Comparison of ENCODE assay signal across 8 mouse cellular contexts in the genomic region with DNA sequence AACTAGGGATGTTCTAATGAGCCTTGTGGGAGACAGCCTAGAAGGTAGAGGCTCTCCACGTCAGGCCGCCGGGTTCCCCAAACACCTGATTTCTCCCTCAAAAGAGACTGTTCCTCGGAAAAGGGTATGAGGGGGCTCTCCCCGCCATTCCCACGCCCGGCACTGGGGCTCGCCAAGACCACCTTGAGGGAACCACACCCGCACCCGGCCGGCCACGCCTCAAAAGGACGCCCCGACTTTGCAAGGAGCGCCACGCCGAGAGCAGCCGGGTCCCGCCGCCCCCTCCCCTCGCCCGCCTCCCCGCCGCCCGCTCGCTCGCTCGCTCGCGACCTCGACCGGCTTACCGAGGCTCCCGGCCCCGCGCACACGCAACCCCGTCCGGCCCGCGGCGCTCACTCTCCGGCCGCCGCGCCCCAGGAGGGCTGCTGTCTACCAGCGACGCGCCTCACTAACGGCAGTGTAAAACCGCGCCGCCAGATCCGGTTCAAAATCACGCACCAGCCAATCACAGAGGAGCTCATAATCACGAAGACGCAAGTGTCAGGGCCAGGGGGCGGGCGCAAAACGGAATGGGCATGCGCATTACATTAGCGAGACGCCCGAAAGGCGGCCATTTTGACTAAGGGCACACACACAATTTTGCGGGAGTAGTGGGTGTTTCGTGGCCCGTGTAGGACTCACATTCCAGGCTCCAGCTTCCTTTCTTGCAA. TPM values are rescaled to one million over a fixed set of nuclear protein-coding genes. Genes with fewer than 3 reads are reported as not detected.
DNase-seq lines count a peak whose midpoint lies in the region; ATAC-seq lines count a peak whose summit lies in the region.

Gene Racgap1, minus strand, starts transcription at position 494 of the 710 bp plus-strand sequence.

- H3K4me2 ChIP-seq in heart, embryonic 14.5 days (ENCODE audit: low read length) = peak within 1 kb of the TSS; percentile 79
- peak within 1 kb of the TSS; percentile 81 for H3K4me2 ChIP-seq in liver, embryonic 13.5 days
- peak within 1 kb of the TSS; percentile 72 for H3K4me2 ChIP-seq in stomach, embryonic 16.5 days (ENCODE audit: low read depth, low read length)

- under 1% methylated on average over 65 of the region's 68 CpGs for WGBS in heart, embryonic 14.5 days
- under 1% methylated on average over 62 of the region's 68 CpGs for WGBS in liver, embryonic 13.5 days (ENCODE audit: insufficient replicate concordance)
- under 1% methylated on average over 66 of the region's 68 CpGs for WGBS in stomach, embryonic 16.5 days

- peak; percentile 99 for ATAC-seq in CD4-positive, CD25-positive, alpha-beta regulatory T cell, adult 4 months
- ATAC-seq in heart, embryonic 14.5 days (ENCODE audit: insufficient number of reproducible peaks, insufficient read depth, low FRiP score, low read depth) = peak; percentile 93
- ATAC-seq in liver, embryonic 13.5 days (ENCODE audit: low read depth) = peak; percentile 97
- ATAC-seq in stomach, embryonic 16.5 days (ENCODE audit: insufficient read depth, low FRiP score) = peak; percentile 96

- H3K36me3 ChIP-seq in heart, embryonic 14.5 days (ENCODE audit: control insufficient read depth, insufficient read depth, low read length) = no peaks in the 10 kb centered on the region
- H3K36me3 ChIP-seq in liver, embryonic 13.5 days = 0 out of 2 replicates have a peak, but pooled peaks cover 2% of the 10 kb centered on the region
- H3K36me3 ChIP-seq in stomach, embryonic 16.5 days (ENCODE audit: control insufficient read depth, insufficient read depth, low read length) = no peaks in the 10 kb centered on the region

- H3K4me3 ChIP-seq in heart, embryonic 14.5 days (ENCODE audit: control insufficient read depth in 1 of 2, insufficient read depth in 1 of 2, low read depth in 1 of 2, low read length in 2 of 2) = peak within 1 kb of the TSS; percentile 85 to 90
- peak within 1 kb of the TSS; percentile 95 for H3K4me3 ChIP-seq in liver, embryonic 13.5 days (replicated peaks)
- H3K4me3 ChIP-seq in stomach, embryonic 16.5 days (replicated peaks; ENCODE audit: low read length) = peak within 1 kb of the TSS; percentile 90

- H3K27me3 ChIP-seq in heart, embryonic 14.5 days (ENCODE audit: control insufficient read depth, insufficient read depth, low read length) = peaks cover 21% of the 10 kb centered on the region
- H3K27me3 ChIP-seq in liver, embryonic 13.5 days = peaks cover 40% of the 10 kb centered on the region
- H3K27me3 ChIP-seq in stomach, embryonic 16.5 days (ENCODE audit: control insufficient read depth, insufficient read depth, low read length) = peaks cover 20% of the 10 kb centered on the region

- DNase-seq in c-Kit-negative CD71-positive TER-119-positive erythroid progenitor cells, embryonic 14.5 days (ENCODE audit: low read depth, low spot score) = peak; percentile 98
- peak; percentile 84 for DNase-seq in fibroblast of lung, adult 2 months (ENCODE audit: low read depth)
- DNase-seq in kidney, postnatal 14 days = peak; percentile 98
- peak; percentile 96 for DNase-seq in liver, embryonic 13.5 days
- DNase-seq in neural tube, embryonic 10.5 days (ENCODE audit: extremely low spot score, low spot score) = peak; percentile 94

- H3K9me3 ChIP-seq in heart, embryonic 14.5 days (ENCODE audit: control insufficient read depth, low read length) = no peaks in the 10 kb centered on the region
- H3K9me3 ChIP-seq in liver, embryonic 13.5 days (replicated peaks) = no peaks in the 10 kb centered on the region
- H3K9me3 ChIP-seq in stomach, embryonic 16.5 days (replicated peaks; ENCODE audit: control insufficient read depth, low read length) = no peaks in the 10 kb centered on the region

- H3K9ac ChIP-seq in heart, embryonic 14.5 days (ENCODE audit: low read length) = peak within 1 kb of the TSS; percentile 94
- H3K9ac ChIP-seq in liver, embryonic 13.5 days = peak within 1 kb of the TSS; percentile 96
- H3K9ac ChIP-seq in stomach, embryonic 16.5 days (ENCODE audit: low read length) = peak within 1 kb of the TSS; percentile 90

- peaks cover 12 to 46% of the 10 kb centered on the region in 2 experiments for H3K4me1 ChIP-seq in heart, embryonic 14.5 days (ENCODE audit: control insufficient read depth in 2 of 2, insufficient read depth in 2 of 2, low read length in 2 of 2)
- peaks cover 72% of the 10 kb centered on the region for H3K4me1 ChIP-seq in liver, embryonic 13.5 days (replicated peaks)
- H3K4me1 ChIP-seq in stomach, embryonic 16.5 days (ENCODE audit: control insufficient read depth, insufficient read depth, low read length) = peaks cover 52% of the 10 kb centered on the region

- peak within 1 kb of the TSS in 1 of 2 experiments; percentile 57; a peak in 2 of 4 replicates for H3K27ac ChIP-seq in heart, embryonic 14.5 days (replicated peaks in 1 of 2; ENCODE audit: control insufficient read depth in 1 of 2, insufficient read depth in 1 of 2, low read depth in 2 of 2, low read length in 2 of 2)
- H3K27ac ChIP-seq in liver, embryonic 13.5 days = peak within 1 kb of the TSS; percentile 80
- H3K27ac ChIP-seq in stomach, embryonic 16.5 days (ENCODE audit: low read length) = peak within 1 kb of the TSS; percentile 59; the same call in 1 of the 2 replicates

RNA-seq across cellular contexts. Expression of gene Racgap1, which starts in this region (rescaled TPM):
- polyA plus RNA-seq in CD4-positive, CD25-positive, alpha-beta regulatory T cell, adult 4 months (2017; shearing (Covaris generic)) = 10 to 100 TPM; 17.6 to 18.2 TPM
- polyA plus RNA-seq in heart, embryonic 14.5 days (2014; fragmentation: Nextera tagmentation; extraction: Ambion mirVana) = 94.4 and 98.7 TPM in 2 replicates
- 69.2 and 80.8 TPM in 2 replicates for polyA plus RNA-seq in liver, embryonic 13.5 days (2015; fragmentation: Nextera tagmentation; extraction: Ambion mirVana)
- 112 and 116 TPM in 2 replicates for polyA plus RNA-seq in stomach, embryonic 16.5 days (2015; fragmentation: Nextera tagmentation; extraction: Ambion mirVana)
